Mouse (Mus musculus): ENCODE data around the gene Zfp651.

Gene Zfp651

DNA sequence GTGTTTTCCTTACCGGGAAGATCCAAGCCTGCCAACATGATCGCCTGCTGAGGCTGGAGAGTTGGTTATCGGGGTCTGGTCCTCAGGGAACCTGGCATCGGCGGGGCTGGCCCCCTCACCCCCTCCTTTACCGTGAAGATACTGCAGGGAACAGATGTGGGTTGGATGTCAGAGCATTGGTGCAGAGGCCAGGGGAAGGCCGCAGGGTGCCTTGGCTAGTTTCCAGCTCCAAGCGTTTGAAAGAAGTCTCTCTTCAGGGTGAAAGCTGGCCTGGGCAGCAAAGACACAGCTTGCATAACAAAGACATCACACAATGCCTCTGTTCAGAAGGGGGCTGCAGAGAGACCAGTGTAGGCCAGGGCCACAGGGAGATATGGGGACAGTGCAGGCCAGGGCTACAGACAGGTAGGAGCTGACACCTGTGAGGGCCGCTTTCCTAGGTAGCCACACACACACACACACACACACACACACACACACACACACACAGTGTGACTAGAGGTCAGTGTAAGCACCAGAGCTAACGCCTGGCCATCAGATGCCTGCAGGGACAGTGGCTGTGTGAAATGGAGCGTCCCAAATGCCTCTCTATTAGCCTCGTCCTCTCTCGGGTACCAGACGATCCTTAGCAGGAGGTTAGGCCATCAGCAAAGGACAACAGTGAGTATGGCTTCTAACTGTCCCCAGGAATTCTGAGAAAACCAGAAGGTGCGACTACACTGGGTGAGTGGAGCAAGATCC, 51.1 kb downstream of the Zfp651 start:
- DNase-seq (ENCODE audit: low read depth in 2 of 2, low spot score in 2 of 2) = no peak

DNA sequence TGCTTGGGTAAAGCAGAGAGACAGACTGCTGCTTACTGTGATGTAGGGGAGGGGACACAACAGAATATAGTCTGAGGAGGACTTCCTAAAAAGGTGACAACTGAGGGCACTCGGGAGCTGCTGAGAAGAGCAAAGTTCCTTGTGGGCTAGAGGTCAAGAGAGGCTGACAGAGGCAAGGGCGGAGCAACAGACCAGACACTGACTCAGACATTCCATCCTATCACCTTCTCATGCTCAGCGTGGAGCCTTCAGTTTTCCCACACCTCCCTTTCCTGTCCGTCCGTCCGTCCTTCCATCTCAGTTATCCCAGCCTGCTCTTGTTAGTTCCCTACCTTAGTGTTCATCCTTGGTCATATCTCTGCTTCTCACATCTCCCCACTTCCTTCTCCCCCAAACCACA, 56.1 kb downstream of the Zfp651 start:
- no peak for DNase-seq (ENCODE audit: low read depth in 2 of 2, low spot score in 2 of 2)

DNA sequence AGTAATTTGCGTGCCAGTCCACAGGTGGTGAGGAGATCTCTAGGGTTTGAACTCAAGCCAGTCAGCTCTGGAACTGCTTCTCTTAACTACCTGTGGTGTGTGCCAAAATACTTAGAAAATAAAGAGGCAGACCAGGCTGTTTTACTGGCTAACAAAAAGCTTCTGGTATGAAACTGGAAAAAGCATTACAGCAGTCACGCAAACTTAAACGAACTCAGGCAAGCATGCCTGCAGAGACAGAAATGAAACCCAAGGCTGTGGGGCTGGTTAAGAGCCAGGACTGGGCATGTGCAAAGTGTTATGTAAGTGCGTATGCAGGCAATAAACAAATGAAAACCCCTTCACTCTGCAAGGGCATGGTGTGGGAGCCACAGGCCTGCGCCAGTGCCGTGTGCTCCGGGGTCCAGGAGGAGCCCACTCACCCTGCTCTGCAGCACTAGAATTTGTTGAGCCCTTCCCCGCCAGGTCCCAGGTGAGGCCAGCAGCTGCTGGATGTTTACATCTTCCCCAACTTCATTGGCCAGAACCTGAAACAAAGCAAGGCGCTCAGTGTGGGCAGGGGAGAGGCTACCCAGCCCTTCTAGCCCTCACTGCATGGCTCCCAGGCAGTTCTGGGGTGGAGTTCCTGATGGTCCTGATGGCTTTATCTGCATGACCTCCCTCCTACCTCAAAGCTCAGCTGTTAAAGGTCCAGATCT, 60.1 kb downstream of the Zfp651 start:
- DNase-seq (ENCODE audit: low read depth in 2 of 2, low spot score in 2 of 2) = no peak

DNA sequence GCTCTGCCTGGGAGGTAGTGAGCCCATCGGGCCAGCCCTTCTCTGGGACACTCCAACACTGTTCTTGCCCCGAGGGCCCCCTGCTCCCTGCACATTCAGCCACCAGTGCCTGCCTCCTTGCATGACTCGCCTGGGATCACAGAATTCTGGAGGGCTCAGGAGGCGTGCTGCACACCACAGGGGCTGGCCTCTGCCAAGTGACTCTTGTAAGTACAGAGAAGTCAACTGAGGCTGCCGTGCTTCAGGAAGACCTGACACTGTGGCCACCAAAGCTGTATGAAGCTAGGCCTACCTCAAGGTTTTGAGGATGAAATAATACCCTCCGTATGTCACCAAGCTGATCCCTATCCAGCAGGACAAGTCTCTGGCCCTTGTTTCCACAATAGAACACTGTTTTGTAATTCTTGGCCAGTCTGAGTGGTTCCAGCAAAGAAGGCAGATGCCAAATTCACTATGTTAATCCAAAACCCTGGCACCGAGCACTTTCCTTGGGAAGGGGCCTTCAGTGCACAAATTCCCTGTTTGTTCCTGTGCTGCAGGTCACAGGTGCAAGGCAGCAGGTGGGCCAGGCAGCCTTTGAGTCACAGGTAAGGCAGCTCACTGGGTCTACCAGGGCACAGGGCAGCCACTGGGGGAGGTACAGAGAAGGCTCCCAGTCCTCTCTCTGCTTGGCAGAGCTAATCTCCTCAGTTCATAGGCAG, 60.8 kb downstream of the Zfp651 start:
- no peak for DNase-seq (ENCODE audit: low read depth in 2 of 2, low spot score in 2 of 2)

DNA sequence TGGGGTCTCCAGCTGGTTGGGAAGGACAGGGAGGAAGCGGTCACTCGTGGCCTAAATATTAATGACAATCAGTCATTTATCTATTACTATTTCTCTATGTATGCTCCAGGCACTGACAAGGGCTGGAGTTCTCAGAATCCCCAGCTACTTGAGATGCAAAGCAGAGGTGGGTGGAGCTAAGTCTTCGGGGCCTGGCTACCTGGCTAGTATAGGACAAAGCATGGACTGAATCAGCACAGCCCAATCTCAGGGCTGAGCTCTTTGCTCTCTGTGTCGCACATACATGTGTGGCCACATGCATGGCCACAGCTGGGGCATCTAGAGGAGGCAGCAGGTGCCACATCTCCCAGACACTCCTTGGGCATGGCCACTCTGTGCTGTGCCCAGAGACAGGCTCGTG, 61.6 kb downstream of the Zfp651 start:
- no peak for DNase-seq (ENCODE audit: low read depth in 2 of 2, low spot score in 2 of 2)

Measured in CD8-positive naive resting alpha-beta T cell, adult 2 months (primary cell).